Mouse (Mus musculus): ENCODE measurements around the gene Sox6.

Sox6 gene

DNA sequence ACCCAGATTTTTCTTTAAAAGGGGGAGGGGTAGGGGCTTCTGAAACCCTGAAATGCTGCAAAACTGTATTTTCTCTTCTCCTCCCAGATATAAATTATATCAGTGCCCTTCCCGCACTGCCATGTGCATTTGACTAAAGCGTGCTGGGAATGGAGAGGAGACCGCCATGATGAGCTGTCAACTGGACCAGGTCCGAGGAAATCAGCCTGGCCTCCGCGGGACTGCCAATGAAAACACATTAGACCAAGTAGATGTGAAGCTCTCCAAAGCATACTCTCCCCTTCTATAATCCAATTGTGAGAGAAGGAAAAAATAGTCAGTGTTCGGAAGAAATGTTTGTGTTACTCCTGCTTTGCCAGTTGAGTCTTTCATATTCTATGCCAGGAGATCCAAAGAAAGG, 284.4 kb downstream of the Sox6 start:
- no peak for DNase-seq (ENCODE audit: low read depth, low spot score)

DNA sequence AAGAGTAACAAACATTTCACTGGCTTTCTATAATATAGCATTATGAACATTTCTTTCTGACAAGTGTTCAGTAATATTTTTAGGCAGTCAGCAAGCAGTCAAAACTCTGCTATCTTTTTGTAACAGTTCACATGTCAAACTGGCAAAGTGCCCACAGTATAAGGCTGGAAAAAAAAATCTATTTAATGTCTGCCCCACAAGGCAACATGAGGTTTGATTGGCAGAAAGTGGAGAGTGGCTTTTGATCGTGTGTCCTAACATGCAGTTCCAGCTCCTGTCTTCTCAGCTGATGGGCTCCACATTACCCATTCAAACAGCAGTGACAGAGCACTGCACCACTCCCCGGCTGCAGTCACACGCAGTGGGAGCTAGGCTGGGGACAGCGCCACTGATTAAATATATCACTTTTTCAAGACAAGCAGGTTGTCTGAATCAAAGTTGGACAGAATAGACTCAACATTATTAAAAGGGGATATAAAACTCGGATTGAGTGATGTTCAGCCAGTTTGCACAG, 286.4 kb downstream of the Sox6 start:
- no peak for DNase-seq (ENCODE audit: low read depth, low spot score)

- no peak for DNase-seq (ENCODE audit: low read depth, low spot score)
These were observed 287.5 kb downstream of the Sox6 start for GRCm38 (mm10) chr7:115751083-115751482.

- DNase-seq (ENCODE audit: low read depth, low spot score): no peak
These were observed 288.2 kb downstream of the Sox6 start for GRCm38 (mm10) chr7:115750275-115750825.

DNA sequence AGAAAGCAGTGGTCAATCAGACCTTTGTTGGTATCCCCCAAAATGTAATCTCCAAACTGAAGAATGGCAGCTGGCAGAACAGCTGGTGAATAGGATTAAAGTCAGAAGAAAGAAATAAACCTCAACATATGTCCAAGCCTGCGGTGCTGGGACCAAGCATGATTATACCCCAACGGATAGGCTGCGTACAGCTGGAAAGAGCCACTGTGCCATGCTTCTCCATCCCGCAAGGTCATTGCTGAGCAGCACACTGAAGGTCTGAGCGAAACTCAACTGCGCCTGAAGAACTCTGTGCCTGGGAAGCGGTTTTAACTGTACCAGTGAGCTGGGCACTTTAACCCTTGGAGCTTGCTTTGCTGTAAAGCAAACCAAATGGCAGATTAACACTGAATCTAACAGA, 291.1 kb downstream of the Sox6 start:
- DNase-seq (ENCODE audit: low read depth, low spot score): no peak

GRCm38 (mm10) chr7:115745672-115746253, 292.8 kb downstream of the Sox6 start:
- no peak for DNase-seq (ENCODE audit: low read depth, low spot score)

DNA sequence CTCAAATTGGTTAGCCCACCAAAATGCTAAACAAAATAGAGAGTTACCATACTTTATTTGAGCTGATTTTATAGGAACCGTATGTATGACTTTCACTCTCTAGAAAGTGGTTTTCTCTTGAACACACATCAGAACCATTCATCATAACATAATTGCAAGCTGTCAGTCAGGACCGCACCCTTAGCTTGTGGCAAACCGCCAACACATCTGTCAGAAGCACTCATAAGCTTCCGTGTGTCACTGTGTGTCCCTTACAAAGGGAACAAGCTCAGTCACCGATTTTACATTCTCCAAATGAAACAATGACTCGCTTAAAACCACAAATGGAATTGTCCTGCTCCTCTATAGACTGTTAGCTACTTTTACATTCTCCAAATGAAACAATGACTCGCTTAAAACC, 304.5 kb downstream of the Sox6 start:
- DNase-seq (ENCODE audit: low read depth, low spot score): no peak

- no peak for DNase-seq (ENCODE audit: low read depth, low spot score)
These were observed 305.8 kb downstream of the Sox6 start for GRCm38 (mm10) chr7:115732824-115733223.

DNA sequence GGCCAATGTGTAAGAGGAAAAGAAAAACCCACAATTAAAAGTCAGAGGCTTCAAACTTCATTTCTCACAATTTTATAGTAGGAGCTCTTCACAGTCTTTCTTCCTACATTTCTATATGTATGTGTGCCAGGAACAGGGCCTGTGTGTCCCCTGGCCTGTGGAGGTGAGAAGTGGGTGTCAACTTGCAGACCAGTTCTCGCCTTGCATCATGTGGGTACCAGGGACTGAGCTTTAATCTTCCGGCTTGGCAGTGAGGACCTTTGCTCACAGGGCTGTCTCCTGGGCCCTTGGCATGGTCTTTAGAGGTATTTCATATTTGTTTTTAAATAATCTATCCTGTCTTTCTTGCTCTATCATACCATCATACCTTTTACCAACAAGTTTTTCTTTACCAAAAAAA, 311.8 kb downstream of the Sox6 start:
- no peak for DNase-seq (ENCODE audit: low read depth, low spot score)

GRCm38 (mm10) chr7:115724404-115724803, 314.2 kb downstream of the Sox6 start:
- no peak for DNase-seq (ENCODE audit: low read depth, low spot score)

DNA sequence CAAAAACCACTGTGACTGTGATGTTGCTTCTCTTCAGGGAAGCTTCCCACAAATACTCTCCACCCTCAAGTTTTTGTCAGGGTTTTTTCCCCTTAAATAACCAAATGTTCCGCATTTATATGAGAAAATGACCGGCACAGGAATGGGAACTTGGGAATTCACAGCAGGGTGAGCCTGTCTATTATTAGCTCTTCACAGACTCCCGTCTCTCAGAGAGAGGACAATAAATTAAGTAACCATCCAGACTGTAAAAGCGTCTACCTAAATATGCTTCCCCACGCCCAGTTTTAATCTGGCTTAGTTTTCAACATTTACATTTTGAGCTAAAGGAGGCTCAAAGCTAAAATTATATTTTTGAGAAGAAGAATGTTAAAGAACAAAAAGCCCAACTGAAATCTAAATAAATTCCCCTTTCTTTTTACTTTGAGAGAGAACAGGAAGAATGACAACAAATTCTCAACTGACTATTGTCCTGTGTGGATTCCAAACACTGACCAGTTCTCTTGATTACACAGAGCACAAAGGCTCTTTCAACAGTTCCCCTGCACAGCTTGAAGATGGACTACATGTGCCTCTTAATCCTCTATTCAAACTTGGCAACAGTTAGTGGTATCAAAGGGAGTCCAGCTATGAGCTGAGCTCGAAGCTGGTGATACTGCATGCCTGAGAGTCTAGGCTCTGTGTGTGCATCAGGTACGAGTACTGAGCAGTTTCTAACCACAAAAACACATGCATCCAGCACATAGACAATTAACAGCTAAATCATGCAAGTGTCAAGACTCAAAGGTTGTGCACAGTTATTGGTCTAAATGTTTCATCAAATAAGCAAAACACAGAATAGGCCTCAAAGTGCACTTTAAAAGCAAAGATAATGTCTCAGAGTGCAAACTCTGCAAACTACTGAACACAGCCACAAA, 316.7 kb downstream of the Sox6 start:
- no peak for DNase-seq (ENCODE audit: low read depth, low spot score)

- DNase-seq (ENCODE audit: low read depth, low spot score): no peak
These were observed 318.8 kb downstream of the Sox6 start for GRCm38 (mm10) chr7:115719791-115720190.

GRCm38 (mm10) chr7:115706141-115706540, 332.5 kb downstream of the Sox6 start:
- DNase-seq (ENCODE audit: low read depth, low spot score): no peak

GRCm38 (mm10) chr7:115698105-115698504, 340.5 kb downstream of the Sox6 start:
- no peak for DNase-seq (ENCODE audit: low read depth, low spot score)

GRCm38 (mm10) chr7:115693206-115693605, 345.4 kb downstream of the Sox6 start:
- no peak for DNase-seq (ENCODE audit: low read depth, low spot score)

DNA sequence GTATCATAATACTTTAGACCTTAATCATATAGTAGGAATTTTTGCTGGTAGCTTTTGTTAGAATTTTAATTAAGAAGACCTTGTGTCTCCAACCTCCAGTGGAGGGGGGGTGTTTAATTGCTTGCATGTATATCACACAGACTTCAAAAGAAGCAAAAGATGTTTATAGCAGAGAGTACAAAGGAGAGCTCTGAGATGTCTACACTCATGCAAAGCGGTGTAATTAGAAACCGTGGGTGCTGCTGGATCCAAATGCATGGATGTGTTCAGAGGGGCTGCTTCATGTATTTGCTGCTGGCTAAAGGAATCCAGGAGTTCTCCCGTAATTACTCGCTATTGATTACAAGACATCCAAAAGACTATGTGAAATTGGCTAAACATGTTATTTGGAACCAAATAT, 347.5 kb downstream of the Sox6 start:
- DNase-seq (ENCODE audit: low read depth, low spot score): no peak

- DNase-seq (ENCODE audit: low read depth, low spot score): no peak
These were observed 351.9 kb downstream of the Sox6 start for GRCm38 (mm10) chr7:115686687-115687086.

GRCm38 (mm10) chr7:115684142-115684541, 354.5 kb downstream of the Sox6 start:
- no peak for DNase-seq (ENCODE audit: low read depth, low spot score)

DNA sequence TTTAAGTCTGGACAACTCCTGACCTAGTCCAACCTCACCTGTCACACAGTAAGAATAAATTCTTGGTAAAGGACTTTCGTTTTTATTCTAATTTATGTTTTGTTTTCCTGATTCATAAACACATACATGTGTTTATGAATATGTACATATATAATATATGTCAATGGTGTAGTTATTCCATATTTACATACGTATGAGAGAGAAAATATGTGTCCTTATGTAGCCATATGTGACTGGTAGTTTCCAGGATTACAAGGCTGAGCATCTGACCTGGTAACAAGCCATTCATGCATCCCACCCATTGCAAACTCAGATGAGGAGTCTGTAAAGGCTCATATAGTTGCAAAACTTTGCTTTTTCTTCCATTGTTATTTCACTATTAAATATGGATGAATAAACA, 366.8 kb downstream of the Sox6 start:
- DNase-seq (ENCODE audit: low read depth, low spot score): no peak

GRCm38 (mm10) chr7:115671272-115671671, 367.3 kb downstream of the Sox6 start:
- no peak for DNase-seq (ENCODE audit: low read depth, low spot score)

GRCm38 (mm10) chr7:115669207-115670004, 369.2 kb downstream of the Sox6 start:
- peak; percentile 33 for DNase-seq (ENCODE audit: low read depth, low spot score)
